Mouse (Mus musculus): ENCODE measurements around the gene Lefty2. TPM values are rescaled to one million over a fixed set of nuclear protein-coding genes. Genes with fewer than 3 reads are reported as not detected.
"Not testable (repeated sequence)": the region's sequence is repeated elsewhere in the genome, so short reads cannot be mapped to it uniquely, and the experiment has no call there.

The Lefty2 gene
- total and polyA plus RNA-seq, 2 experiments from 2014 or later, result 7.1 to 15.3 TPM

GRCm38 (mm10) chr1:180877466-180877865 is 15.4 kb upstream of the Lefty2 start:
- TF ChIP-seq CTCF (IDR thresholded peaks at IDR 0.05; ENCODE audit: low read depth), result no peak
- ATAC-seq (no peak), DNase-seq (ENCODE audit: low spot score) (no peak)
- no peaks in the 10 kb centered on the region for H3K36me3 ChIP-seq (ENCODE audit: insufficient read depth, low read length)
- 73% methylated on average over 4 of the region's 4 CpGs for WGBS
- no peak overlapping the region for H3K27ac ChIP-seq
- no peak overlapping the region for H3K4me2 ChIP-seq (ENCODE audit: low read depth, low read length)
- H3K9me3 ChIP-seq (ENCODE audit: low read length), result no peaks in the 10 kb centered on the region
- H3K4me1 ChIP-seq (ENCODE audit: insufficient read depth, low read length), result no peaks in the 10 kb centered on the region
- no peaks in the 10 kb centered on the region for H3K27me3 ChIP-seq (ENCODE audit: insufficient read depth, low read length)
- no peak overlapping the region for H3K9ac ChIP-seq (replicated peaks; ENCODE audit: low read length)
- no peak overlapping the region for H3K4me3 ChIP-seq (ENCODE audit: low read length)

GRCm38 (mm10) chr1:180881768-180882167 is 11.1 kb upstream of the Lefty2 start:
- H3K27me3 ChIP-seq (ENCODE audit: insufficient read depth, low read length), result no peaks in the 10 kb centered on the region
- DNase-seq (ENCODE audit: low spot score), result no peak
- 74% methylated on average over 3 of the region's 3 CpGs for WGBS
- no peak overlapping the region for H3K27ac ChIP-seq
- no peak overlapping the region for H3K4me3 ChIP-seq (ENCODE audit: low read length)
- H3K9ac ChIP-seq (replicated peaks; ENCODE audit: low read length), result no peak overlapping the region
- H3K36me3 ChIP-seq (ENCODE audit: insufficient read depth, low read length), result no peaks in the 10 kb centered on the region
- H3K4me1 ChIP-seq (ENCODE audit: insufficient read depth, low read length), result no peaks in the 10 kb centered on the region
- no peak overlapping the region for H3K4me2 ChIP-seq (ENCODE audit: low read depth, low read length)
- TF ChIP-seq CTCF (IDR thresholded peaks at IDR 0.05; ENCODE audit: low read depth), result no peak
- no peaks in the 10 kb centered on the region for H3K9me3 ChIP-seq (ENCODE audit: low read length)
- no peak for ATAC-seq

GRCm38 (mm10) chr1:180883731-180884130 is 9.2 kb upstream of the Lefty2 start:
- ATAC-seq (no peak), DNase-seq (ENCODE audit: low spot score) (no peak)
- no peak overlapping the region for H3K4me2 ChIP-seq (ENCODE audit: low read depth, low read length)
- H3K4me3 ChIP-seq (ENCODE audit: low read length), result no peak overlapping the region
- WGBS, result 43% methylated on average over 7 of the region's 7 CpGs
- H3K27me3 ChIP-seq (ENCODE audit: insufficient read depth, low read length), result no peaks in the 10 kb centered on the region
- no peaks in the 10 kb centered on the region for H3K36me3 ChIP-seq (ENCODE audit: insufficient read depth, low read length)
- H3K27ac ChIP-seq, result no peak overlapping the region
- H3K9ac ChIP-seq (replicated peaks; ENCODE audit: low read length), result no peak overlapping the region
- H3K9me3 ChIP-seq (ENCODE audit: low read length), result no peaks in the 10 kb centered on the region
- no peaks in the 10 kb centered on the region for H3K4me1 ChIP-seq (ENCODE audit: insufficient read depth, low read length)
- no peak for TF ChIP-seq CTCF (IDR thresholded peaks at IDR 0.05; ENCODE audit: low read depth)

GRCm38 (mm10) chr1:180884484-180884883 is 8.4 kb upstream of the Lefty2 start:
- H3K9ac ChIP-seq (replicated peaks; ENCODE audit: low read length), result no peak overlapping the region
- no peaks in the 10 kb centered on the region for H3K4me1 ChIP-seq (ENCODE audit: insufficient read depth, low read length)
- TF ChIP-seq CTCF (IDR thresholded peaks at IDR 0.05; ENCODE audit: low read depth), result no peak
- H3K27ac ChIP-seq, result no peak overlapping the region
- H3K4me3 ChIP-seq (ENCODE audit: low read length), result no peak overlapping the region
- H3K4me2 ChIP-seq (ENCODE audit: low read depth, low read length), result no peak overlapping the region
- 84% methylated on average over 9 of the region's 9 CpGs for WGBS
- H3K27me3 ChIP-seq (ENCODE audit: insufficient read depth, low read length), result no peaks in the 10 kb centered on the region
- H3K36me3 ChIP-seq (ENCODE audit: insufficient read depth, low read length), result no peaks in the 10 kb centered on the region
- ATAC-seq (no peak), DNase-seq (ENCODE audit: low spot score) (no peak)
- no peaks in the 10 kb centered on the region for H3K9me3 ChIP-seq (ENCODE audit: low read length)

DNA sequence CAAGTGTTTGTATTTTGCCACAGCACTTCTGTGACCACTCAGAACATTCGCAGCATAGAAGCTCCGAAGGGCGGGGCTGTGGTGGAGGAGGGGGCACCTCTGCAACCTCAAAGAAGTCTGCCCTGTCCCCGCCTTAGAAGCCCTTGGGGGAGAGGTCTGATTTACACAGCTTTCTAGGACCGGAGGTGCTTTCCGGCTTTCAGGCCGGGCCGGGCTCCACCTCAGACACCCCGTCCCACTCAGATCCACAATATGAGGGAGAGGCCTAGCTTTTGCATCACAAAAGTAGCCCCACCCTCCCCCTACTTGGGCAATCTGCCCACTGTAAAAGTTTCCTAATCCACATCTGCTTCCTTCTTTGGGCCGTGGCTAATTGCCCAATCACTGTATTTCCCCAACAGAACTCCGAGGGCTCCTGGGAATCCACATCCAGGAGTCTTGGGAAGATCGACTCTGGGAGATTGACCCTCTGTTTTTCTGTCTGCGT is 4.3 kb upstream of the Lefty2 start:
- TF ChIP-seq CTCF (IDR thresholded peaks at IDR 0.05; ENCODE audit: low read depth), result no peak
- DNase-seq (ENCODE audit: low spot score) (peak; percentile 25), ATAC-seq (peak; percentile 40; the same call in 1 of the 2 replicates)
- Histone ChIP-seq H3K27me3 (ENCODE audit: insufficient read depth, low read length) (peaks cover 5% of the 10 kb centered on the region; the same call in 1 of the 2 replicates), H3K36me3 (ENCODE audit: insufficient read depth, low read length) (no peaks in the 10 kb centered on the region), H3K9me3 (ENCODE audit: low read length) (no peaks in the 10 kb centered on the region), H3K4me3 (ENCODE audit: low read length) (no peak overlapping the region), H3K4me1 (ENCODE audit: insufficient read depth, low read length) (no peaks in the 10 kb centered on the region), H3K9ac (replicated peaks; ENCODE audit: low read length) (no peak overlapping the region), H3K4me2 (ENCODE audit: low read depth, low read length) (no peak overlapping the region), H3K27ac (no peak overlapping the region)
- WGBS, result 10% methylated on average over 13 of the region's 13 CpGs

DNA sequence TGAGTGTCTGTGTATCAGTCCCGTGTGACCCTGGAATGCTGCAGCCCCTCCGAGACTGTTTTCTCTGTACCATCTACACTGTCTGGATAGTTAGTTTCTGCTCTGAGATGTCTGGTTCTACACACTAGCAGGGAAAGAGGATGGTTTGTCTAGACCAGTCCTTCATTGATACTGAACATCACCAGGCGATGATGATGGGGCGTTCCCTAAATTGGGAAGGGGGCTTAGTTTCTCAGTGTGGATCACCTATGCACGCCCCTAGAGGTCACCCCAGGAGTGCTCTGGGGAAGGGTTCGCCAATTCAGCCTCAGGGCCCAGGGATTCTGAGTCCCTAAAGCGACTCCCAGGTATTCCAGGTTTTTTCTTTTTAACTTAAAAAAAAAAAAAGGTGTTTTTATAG is 3.7 kb upstream of the Lefty2 start:
- ATAC-seq (no peak), DNase-seq (ENCODE audit: low spot score) (no peak)
- H3K27me3 ChIP-seq (ENCODE audit: insufficient read depth, low read length), result peaks cover 5% of the 10 kb centered on the region; the same call in 1 of the 2 replicates
- H3K4me2 ChIP-seq (ENCODE audit: low read depth, low read length), result no peak overlapping the region
- H3K4me1 ChIP-seq (ENCODE audit: insufficient read depth, low read length), result no peaks in the 10 kb centered on the region
- TF ChIP-seq CTCF (IDR thresholded peaks at IDR 0.05; ENCODE audit: low read depth), result no peak
- H3K9me3 ChIP-seq (ENCODE audit: low read length), result no peaks in the 10 kb centered on the region
- no peak overlapping the region for H3K4me3 ChIP-seq (ENCODE audit: low read length)
- no peaks in the 10 kb centered on the region for H3K36me3 ChIP-seq (ENCODE audit: insufficient read depth, low read length)
- WGBS, result 41% methylated on average over 7 of the region's 7 CpGs
- no peak overlapping the region for H3K27ac ChIP-seq
- H3K9ac ChIP-seq (replicated peaks; ENCODE audit: low read length), result no peak overlapping the region

DNA sequence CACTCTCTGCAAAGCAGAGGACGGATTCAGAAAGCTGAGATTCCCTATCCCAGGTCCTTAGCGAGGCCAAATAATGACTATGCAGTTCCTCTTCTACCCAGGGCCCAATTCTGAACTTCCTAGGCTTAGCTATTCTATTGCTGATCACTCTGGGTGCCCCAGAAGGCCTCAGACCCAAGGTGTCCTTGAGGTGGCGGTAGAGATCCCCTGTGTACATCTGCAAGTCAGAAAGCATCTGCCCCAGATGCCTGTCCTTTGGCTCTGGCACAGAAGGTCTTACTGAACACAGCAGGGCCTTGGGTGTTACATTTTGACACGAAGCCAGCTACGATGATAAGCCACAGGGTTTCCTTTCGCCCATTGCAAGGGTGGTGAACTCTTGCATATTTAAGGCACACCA is 3.1 kb upstream of the Lefty2 start:
- no peaks in the 10 kb centered on the region for H3K9me3 ChIP-seq (ENCODE audit: low read length)
- no peak for DNase-seq (ENCODE audit: low spot score)
- H3K9ac ChIP-seq (replicated peaks; ENCODE audit: low read length), result no peak overlapping the region
- H3K36me3 ChIP-seq (ENCODE audit: insufficient read depth, low read length), result no peaks in the 10 kb centered on the region
- H3K4me2 ChIP-seq (ENCODE audit: low read depth, low read length), result no peak overlapping the region
- H3K27ac ChIP-seq, result no peak overlapping the region
- no peak for ATAC-seq
- no peaks in the 10 kb centered on the region for H3K4me1 ChIP-seq (ENCODE audit: insufficient read depth, low read length)
- WGBS, result 51% methylated on average over 6 of the region's 6 CpGs
- peak; percentile 32; the same call in 1 of the 2 replicates for TF ChIP-seq CTCF (IDR thresholded peaks at IDR 0.05; ENCODE audit: low read depth)
- H3K27me3 ChIP-seq (ENCODE audit: insufficient read depth, low read length), result peaks cover 5% of the 10 kb centered on the region; the same call in 1 of the 2 replicates
- H3K4me3 ChIP-seq (ENCODE audit: low read length), result no peak overlapping the region

GRCm38 (mm10) chr1:180894088-180894987 is 1.4 kb downstream of the Lefty2 start:
- H3K9me3 ChIP-seq (ENCODE audit: low read length); H3K36me3 ChIP-seq (ENCODE audit: insufficient read depth, low read length); H3K27ac ChIP-seq; H3K4me1 ChIP-seq (ENCODE audit: insufficient read depth, low read length); H3K9ac ChIP-seq (replicated peaks; ENCODE audit: low read length): not testable (repeated sequence)
- peaks cover 11% of the 10 kb centered on the region; the same call in 1 of the 2 replicates for H3K27me3 ChIP-seq (ENCODE audit: insufficient read depth, low read length)
- ATAC-seq (peak; percentile 53), DNase-seq (ENCODE audit: low spot score) (peak; percentile 13)
- 8% methylated on average over 41 of the region's 51 CpGs for WGBS
- peak overlapping the region; percentile 11 for H3K4me3 ChIP-seq (ENCODE audit: low read length)
- peak overlapping the region; percentile 21 for H3K4me2 ChIP-seq (ENCODE audit: low read depth, low read length)
